Mouse (Mus musculus) v-Abl transformed pro-B cells (cell line): ENCODE data around the gene Mybph.

Experiments
- in situ Hi-C, 2 experiments: fragments of 400-800 bp; cut with MboI; formaldehyde crosslinking; loops; one replicate each; pipeline ENCODE4 v1.15.1; 2025; ENCODE audit not compliant: unreplicated experiment in 2 of 2

Gene Mybph

DNA sequence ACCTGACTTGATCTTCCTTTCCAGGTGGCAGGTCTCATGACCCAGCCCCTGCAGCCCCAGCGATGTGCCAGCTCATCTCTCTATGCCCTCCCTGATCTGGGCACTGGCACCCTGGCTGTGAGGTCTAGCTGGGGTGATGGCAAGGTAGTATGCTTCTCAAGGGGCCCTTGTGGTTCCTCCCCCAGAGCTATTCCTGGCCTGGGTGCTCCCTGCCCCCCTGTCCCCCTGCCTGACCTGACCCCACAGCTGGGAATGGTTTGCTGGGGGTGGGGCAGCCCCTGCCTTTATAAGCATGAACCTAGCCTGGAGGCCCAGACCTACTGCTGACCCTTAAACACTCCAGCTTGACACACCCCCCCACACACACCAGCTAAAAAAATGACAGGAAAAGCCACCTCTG lies at the start of gene Mybph:
TSS of gene Mybph (plus strand) at position 323 of the 400 bp plus-strand sequence.
- in situ Hi-C loops = loop anchor here in 1 of 2 experiments (10.0 kb wide), 1 partner anchor 112 kb away; no protein-coding TSS in a partner anchor

GRCm38 (mm10) chr1:134146066-134146465 lies 47.2 kb upstream of the Mybph start:
- in situ Hi-C loops = no loop called here

DNA sequence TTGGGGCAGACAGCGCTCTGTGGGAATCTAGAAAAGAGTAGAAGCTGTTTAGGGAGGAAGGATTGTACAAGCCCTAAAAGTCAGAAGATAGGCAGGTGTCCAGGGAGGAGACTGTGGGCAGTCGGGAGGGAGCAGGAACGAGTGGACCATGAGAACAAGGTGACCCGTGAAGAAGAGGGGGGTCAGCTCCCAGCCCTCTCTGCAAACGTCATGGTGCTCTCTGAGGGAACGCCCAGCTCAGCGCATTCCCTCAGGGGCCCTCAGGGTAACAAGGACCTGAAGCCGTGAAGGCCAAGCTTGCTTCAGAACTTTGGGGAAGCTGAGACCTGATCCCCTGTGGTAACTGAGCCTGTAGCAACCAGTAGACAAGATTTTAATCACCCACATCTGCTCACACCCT lies 43.2 kb upstream of the Mybph start:
- in situ Hi-C loops = loop anchor here (5.0 to 25.0 kb wide), 4 partner anchors 52 to 462 kb away; partner anchors contain the start of gene Ppfia4 (in 2 of the 2)

- in situ Hi-C loops = loop anchor here (5.0 to 25.0 kb wide), 4 partner anchors 52 to 462 kb away; partner anchors contain the start of gene Ppfia4 (in 2 of the 2)
These were observed 42.5 kb upstream of the Mybph start for GRCm38 (mm10) chr1:134150745-134151144.

GRCm38 (mm10) chr1:134151655-134152412 lies 41.4 kb upstream of the Mybph start:
- in situ Hi-C loops = loop anchor here (5.0 to 25.0 kb wide), 4 partner anchors 50 to 460 kb away; partner anchors contain the start of gene Ppfia4 (in 2 of the 2)

- in situ Hi-C loops = loop anchor here (5.0 to 25.0 kb wide), 4 partner anchors 49 to 459 kb away; partner anchors contain the start of gene Ppfia4 (in 2 of the 2)
These were observed 40.3 kb upstream of the Mybph start for GRCm38 (mm10) chr1:134152626-134153590.

DNA sequence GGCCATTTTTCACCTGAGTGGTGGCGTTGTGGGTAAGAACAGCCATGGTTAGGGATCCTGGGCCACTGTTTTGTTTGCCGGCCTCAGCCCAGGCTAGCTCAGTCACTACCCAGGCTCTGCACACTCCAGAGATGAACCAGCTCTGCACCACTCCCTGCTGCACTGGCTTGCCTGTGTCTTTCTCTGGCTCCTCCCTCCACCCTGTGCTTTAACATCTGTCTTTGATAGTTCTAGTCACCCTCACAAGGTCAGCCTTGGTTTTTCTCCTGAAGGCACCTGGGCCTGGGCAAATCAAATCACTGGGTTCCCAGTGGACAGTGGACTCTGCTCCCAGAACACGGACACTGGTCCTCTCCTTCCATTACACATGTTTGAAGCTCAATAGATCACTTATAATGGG lies 39.1 kb upstream of the Mybph start:
- in situ Hi-C loops = loop anchor here (5.0 to 25.0 kb wide), 4 partner anchors 48 to 458 kb away; partner anchors contain the start of gene Ppfia4 (in 2 of the 2)

GRCm38 (mm10) chr1:134154655-134155054 lies 38.6 kb upstream of the Mybph start:
- in situ Hi-C loops = loop anchor here (5.0 to 25.0 kb wide), 4 partner anchors 48 to 458 kb away; partner anchors contain the start of gene Ppfia4 (in 2 of the 2)

GRCm38 (mm10) chr1:134160404-134160803 lies 32.8 kb upstream of the Mybph start:
- in situ Hi-C loops = loop anchor here in 1 of 2 experiments (25.0 kb wide), 1 partner anchor 452 kb away; no protein-coding TSS in a partner anchor

- in situ Hi-C loops = loop anchor here in 1 of 2 experiments (25.0 kb wide), 1 partner anchor 451 kb away; no protein-coding TSS in a partner anchor
These were observed 31.8 kb upstream of the Mybph start for GRCm38 (mm10) chr1:134161399-134161798.

- in situ Hi-C loops = loop anchor here in 1 of 2 experiments (25.0 kb wide), 1 partner anchor 450 kb away; no protein-coding TSS in a partner anchor
These were observed 30.6 kb upstream of the Mybph start for GRCm38 (mm10) chr1:134162510-134163225.

DNA sequence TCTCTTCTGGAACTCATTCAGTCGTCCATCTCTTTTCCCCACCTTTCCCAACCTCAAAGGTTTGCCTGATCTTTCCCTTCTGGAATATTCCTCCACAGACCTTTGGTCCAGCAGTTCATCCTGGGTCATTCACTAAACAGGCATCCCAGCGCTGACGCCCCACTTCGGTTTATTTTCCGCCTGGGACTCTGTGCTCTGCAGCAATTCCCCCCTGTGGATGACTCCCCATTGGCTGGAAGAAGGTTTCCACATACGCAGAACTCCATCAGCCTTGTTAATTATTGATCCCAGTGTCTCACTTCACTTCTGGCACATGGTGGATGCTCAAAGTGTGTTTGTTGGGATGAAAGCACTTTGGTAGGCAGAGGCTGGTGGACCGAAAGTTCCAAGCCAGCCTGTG lies 29.8 kb upstream of the Mybph start:
- in situ Hi-C loops = loop anchor here in 1 of 2 experiments (25.0 kb wide), 1 partner anchor 449 kb away; no protein-coding TSS in a partner anchor

DNA sequence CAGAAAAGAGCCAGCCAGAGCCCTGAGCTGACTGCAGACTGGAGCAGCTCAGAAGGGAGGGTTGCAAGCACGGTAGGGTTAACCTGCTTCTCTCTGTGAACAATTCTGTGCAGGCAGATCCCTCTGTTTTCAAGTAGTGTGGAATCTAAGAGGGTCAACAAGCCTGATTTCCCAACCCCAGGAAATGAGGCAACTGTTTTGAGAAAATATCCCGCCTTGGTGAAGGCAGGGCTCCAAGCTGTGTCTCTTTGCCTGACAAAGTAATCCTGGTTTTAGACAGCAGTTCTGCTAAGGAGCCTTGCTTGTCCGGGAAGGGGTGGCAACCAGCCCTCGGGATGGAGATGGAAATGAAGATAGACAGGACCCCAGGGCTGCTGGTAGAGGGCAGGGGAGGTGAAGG lies 28.8 kb upstream of the Mybph start:
- in situ Hi-C loops = loop anchor here in 1 of 2 experiments (25.0 kb wide), 1 partner anchor 448 kb away; no protein-coding TSS in a partner anchor

GRCm38 (mm10) chr1:134166547-134166946 lies 26.7 kb upstream of the Mybph start:
- in situ Hi-C loops = loop anchor here in 1 of 2 experiments (25.0 kb wide), 1 partner anchor 446 kb away; no protein-coding TSS in a partner anchor

DNA sequence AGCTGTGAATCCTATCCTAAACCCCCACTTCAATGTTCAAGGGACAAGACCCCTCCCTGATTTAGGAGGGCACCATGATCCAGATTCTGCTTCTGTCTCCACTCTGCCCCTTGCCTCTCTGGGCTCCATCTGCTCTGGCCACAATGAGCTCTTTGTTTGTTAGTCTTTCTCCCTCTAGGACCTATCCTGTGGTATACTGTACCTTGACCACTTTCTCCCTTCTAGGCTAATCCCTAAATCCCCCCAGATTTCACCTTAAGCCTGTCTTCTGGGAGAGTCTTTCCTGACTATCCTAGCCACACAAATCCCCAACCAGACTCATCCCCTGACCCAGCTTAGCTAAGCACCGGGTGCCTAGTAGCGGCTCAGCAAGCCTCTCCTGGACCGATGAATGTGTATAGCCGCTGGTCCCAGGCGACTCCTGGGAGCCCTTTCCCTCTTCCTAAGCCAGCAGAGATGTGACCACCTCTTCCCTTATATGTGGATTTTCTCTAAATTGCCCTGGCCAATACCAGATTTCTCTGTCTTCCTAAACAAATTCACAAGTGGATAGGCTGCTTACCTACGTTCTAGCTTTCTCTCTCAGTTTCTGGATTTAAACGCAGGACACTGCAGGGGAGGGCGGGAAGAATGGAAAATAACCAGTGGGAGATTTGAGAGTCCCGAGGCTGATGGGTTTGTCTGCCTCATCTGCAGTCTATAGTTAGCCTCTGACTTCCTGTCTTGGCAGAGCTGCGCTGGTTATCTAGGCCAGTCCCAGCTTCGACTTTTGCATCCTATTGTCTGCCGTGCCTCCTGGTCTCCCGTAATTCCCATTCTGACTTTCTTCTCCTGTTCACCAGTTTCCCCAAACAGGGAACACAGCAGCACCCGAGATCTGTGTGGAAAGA lies 25.6 kb upstream of the Mybph start:
- in situ Hi-C loops = loop anchor here in 1 of 2 experiments (25.0 kb wide), 1 partner anchor 445 kb away; no protein-coding TSS in a partner anchor

GRCm38 (mm10) chr1:134168567-134168966 lies 24.7 kb upstream of the Mybph start:
- in situ Hi-C loops = loop anchor here in 1 of 2 experiments (25.0 kb wide), 1 partner anchor 444 kb away; no protein-coding TSS in a partner anchor

GRCm38 (mm10) chr1:134168985-134169697 lies 24.1 kb upstream of the Mybph start:
- in situ Hi-C loops = loop anchor here in 1 of 2 experiments (25.0 kb wide), 1 partner anchor 443 kb away; no protein-coding TSS in a partner anchor
